Mouse (Mus musculus) skeletal muscle tissue, postnatal 0 days (tissue): ENCODE data around the gene Polr3h. TPM values are rescaled to one million over a fixed set of nuclear protein-coding genes. Genes with fewer than 3 reads are reported as not detected.

ENCODE experiments used
- polyA plus RNA-seq: library from polyadenylated mRNA; unstranded; fragments of >200 nt; fragmentation: Nextera tagmentation; extraction: Ambion mirVana; gene quantifications from 2 replicates; pipeline ENCODE4 v1.2.1, GENCODE M21; 2015

Polr3h gene
- 142 and 168 TPM in 2 replicates for polyA plus RNA-seq

GRCm38 (mm10) chr15:81925760-81926445 is at the start of gene Polr3h:
Polr3h (minus strand) TSS chr15:81926240.

GRCm38 (mm10) chr15:81960171-81961077 is 34.4 kb upstream of the Polr3h start, which contains the start of gene Pmm1:
Pmm1 (minus strand) TSS chr15:81960930.

GRCm38 (mm10) chr15:81936679-81937078 is 10.6 kb upstream of the Polr3h start, which contains the start of gene Csdc2:
Csdc2 (plus strand) TSS chr15:81936759.

GRCm38 (mm10) chr15:81872262-81873136 is 53.5 kb downstream of the Polr3h start, which contains the start of gene Aco2:
Aco2 (plus strand) TSS chr15:81872309.

GRCm38 (mm10) chr15:81871604-81872261 is 54.3 kb downstream of the Polr3h start, which contains the start of gene Phf5a:
Phf5a (minus strand) TSS chr15:81871911.

DNA sequence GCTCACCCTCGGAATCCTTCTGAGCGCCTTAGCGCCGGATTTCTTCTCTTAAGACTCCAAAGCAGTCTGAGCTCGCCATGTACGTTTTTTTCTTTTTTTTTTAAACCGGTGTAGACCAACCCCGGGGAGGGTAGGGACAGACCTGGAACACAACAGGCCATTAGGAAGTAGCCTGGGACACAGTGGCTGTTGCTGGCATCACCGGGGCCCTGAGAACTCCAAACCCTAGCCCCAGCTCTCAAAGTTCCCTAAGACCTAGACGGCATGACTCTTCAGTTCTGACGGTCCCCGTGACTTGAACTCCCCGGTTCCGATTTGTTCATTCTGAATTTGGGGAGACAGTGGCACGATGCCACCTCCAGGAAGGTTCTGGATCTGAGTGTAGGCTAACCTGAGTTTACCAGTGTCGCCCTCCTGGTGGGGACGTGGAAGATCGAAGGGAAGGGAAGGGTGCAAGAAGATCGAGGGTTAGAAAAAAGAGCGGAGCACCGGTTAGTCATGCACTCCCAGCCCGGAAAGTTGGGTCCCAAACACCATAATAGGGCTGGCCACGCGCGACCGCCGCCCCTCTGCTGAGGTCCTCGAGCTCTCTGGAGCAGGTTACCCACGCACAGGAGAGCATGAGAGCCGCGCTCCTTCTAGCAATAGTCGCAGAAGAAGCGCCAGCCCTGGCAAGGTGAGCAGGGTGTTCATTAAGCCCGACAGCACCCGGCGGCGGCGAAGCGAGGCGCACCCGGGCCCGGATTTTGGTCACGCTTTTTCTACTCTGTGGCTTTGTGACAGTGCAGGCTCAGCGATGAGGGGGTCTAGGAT is 67.3 kb downstream of the Polr3h start, which contains the start of gene Tob2:
Gene Tob2 (minus strand): TSS at position 280 of the 813 bp plus-strand sequence.

Other genes with a start within 250 kb of the Polr3h start
- 2.7 and 4.2 TPM in 2 replicates for gene Chadl, start 229.0 kb downstream of the Polr3h start, polyA plus RNA-seq
- gene Zc3h7b, start 181.2 kb downstream of the Polr3h start, polyA plus RNA-seq: 8.7 and 8.9 TPM in 2 replicates
- 20.9 and 21.1 TPM in 2 replicates for gene Rangap1, start 180.7 kb downstream of the Polr3h start, polyA plus RNA-seq
- gene Tef, start 123.8 kb downstream of the Polr3h start, polyA plus RNA-seq: 48.0 and 51.4 TPM in 2 replicates
- 31.6 and 35.5 TPM in 2 replicates for gene Tob2, start 67.4 kb downstream of the Polr3h start, polyA plus RNA-seq
- gene Phf5a, start 54.3 kb downstream of the Polr3h start, polyA plus RNA-seq: 48.6 and 54.7 TPM in 2 replicates
- 541 and 569 TPM in 2 replicates for gene Aco2, start 53.9 kb downstream of the Polr3h start, polyA plus RNA-seq
- 12.6 and 14.2 TPM in 2 replicates for gene Csdc2, start 10.5 kb upstream of the Polr3h start, polyA plus RNA-seq
- 18.1 and 25.8 TPM in 2 replicates for gene Pmm1, start 34.7 kb upstream of the Polr3h start, polyA plus RNA-seq
- gene 1700029P11Rik, start 54.3 kb upstream of the Polr3h start, polyA plus RNA-seq: not detected in 2 replicates
- gene Xrcc6, start 61.6 kb upstream of the Polr3h start, polyA plus RNA-seq: 27.1 and 31.6 TPM in 2 replicates
- 12.9 and 13.2 TPM in 2 replicates for gene Desi1, start 107.6 kb upstream of the Polr3h start, polyA plus RNA-seq
- gene Snu13, start 121.4 kb upstream of the Polr3h start, polyA plus RNA-seq: 101 and 109 TPM in 2 replicates
- gene 4930407I10Rik, start 132.9 kb upstream of the Polr3h start, polyA plus RNA-seq: not detected in 2 replicates
- not detected in 2 replicates for gene Mei1, start 143.8 kb upstream of the Polr3h start, polyA plus RNA-seq
- 35.9 and 41.2 TPM in 2 replicates for gene Ccdc134, start 201.7 kb upstream of the Polr3h start, polyA plus RNA-seq
- gene Srebf2, start 220.9 kb upstream of the Polr3h start, polyA plus RNA-seq: 53.6 and 63.8 TPM in 2 replicates